Mouse (Mus musculus) regulatory T cell (primary cell): ENCODE measurements around the gene Bcl2l11.

Experiments
- in situ Hi-C: fragments of 300-600 bp; cut with MboI, MseI; formaldehyde crosslinking; loops from one replicate; pipeline ENCODE4 v1.15.1; 2025; ENCODE audit warnings: high pct_unique_total_duplicates

Gene Bcl2l11

DNA sequence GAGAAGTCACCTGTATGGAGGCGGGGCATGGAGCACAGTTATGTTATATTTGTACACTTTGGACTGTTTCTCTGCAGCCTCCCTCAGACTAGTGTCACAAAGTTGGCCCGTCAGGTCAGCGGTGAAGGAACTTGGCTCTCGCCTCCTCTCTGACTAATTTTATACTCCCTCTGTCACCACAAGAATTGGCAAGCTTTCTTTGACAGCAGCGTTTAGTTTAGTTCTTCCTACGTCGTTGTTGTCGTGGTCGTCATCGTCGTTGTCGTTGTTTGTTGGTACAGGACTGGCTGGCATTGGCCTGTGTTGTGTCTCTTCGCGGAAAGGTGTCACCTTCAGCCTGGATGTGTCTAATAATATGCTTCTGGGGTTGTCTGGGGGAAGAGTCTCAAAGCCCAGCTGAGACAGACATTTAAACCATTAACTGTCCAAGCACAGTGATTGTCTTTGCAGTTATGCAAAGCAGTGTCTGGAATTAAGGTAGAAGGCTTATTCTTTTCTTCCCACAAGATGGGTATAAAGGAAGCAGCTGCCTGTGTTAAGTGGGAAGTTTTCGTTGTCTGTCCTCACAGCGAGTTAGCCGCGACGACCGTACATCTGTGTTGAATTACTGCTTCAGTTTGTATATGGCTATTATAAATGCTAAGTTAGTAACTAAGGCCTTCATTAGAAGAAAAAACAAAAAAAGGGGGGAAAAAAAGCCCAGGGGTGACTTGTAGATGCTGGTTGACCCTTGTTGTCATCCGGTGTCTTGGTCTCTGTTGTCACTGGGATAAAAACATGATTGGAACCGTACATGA, 11.8 kb downstream of the Bcl2l11 start:
- in situ Hi-C loops: no loop called here

DNA sequence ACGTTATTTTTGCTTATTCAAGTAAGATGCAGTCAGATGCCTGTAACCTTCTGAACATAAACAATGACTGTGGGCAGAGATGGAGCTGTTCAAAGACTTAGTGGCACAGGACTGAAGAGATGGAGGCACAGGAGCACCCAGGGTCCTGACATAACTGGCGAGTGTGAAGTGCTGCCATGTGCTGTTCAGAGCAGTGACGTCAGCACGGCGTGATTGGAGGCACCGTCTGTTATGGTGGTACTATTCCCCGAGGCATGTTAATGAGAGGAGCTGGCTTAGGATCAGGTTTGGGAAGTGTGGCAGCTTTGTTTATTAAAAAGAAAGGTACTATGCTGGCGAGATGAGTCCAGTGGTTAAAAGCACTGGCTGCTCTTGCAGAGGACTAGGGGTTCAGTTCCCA, 13.1 kb downstream of the Bcl2l11 start:
- in situ Hi-C loops: no loop called here

DNA sequence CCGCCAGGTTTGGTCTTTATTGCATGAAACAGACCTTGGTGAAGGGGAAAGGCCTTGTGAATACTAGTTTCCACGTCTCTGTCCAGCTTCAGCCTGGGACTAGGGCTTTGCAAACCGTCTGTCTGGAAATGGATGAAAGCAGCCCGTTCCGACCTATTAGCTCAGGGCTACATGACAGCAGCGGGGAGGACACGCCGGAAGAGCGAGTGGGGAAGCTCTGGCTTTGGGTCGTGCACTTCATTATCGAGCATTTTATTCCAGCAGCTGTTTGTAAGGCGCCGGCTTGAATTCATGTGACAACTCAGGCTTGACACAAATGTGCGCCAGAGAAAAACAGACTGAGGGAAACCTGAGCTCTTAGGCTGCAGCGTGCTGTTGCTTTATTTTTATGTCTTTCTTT, 13.9 kb downstream of the Bcl2l11 start:
- in situ Hi-C loops: no loop called here

DNA sequence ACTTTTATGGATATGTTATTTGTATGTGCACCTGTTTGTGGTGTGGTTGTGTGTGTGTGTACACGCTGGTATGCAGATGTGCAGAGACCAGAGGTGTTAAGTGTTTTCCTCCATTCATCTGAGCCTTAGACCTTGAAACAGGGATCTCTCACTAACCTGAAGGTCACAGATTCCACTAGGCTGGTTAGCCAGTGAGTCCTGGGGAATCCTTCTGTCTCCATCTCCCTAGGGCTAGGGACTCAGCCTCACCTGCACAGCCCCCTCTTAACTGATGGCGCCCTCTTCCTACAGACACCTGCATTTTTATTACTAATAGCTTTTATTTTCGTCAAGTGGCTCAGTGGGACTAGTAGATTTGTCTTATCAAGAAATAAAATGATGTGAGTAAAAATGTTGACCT, 14.3 kb downstream of the Bcl2l11 start:
- in situ Hi-C loops: no loop called here

DNA sequence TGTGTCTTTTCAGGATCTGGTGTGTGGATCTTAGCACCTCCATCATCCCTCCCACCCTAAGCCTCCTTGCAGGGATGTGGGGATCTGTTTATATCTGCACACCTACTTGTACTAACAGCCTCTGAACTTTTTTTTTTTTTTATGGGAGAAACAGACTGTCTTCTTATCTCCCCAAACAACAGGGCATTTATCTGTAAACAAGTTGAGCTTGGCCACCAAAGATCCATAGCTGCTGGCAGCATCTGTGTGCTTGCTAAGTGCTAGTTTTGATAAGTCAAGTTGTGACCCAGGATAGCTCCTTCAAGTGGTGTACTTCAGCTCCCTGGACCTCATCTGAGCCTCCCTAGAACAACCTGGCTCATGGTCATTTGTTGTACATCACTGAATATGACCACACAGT, 18.2 kb downstream of the Bcl2l11 start:
- in situ Hi-C loops: no loop called here

DNA sequence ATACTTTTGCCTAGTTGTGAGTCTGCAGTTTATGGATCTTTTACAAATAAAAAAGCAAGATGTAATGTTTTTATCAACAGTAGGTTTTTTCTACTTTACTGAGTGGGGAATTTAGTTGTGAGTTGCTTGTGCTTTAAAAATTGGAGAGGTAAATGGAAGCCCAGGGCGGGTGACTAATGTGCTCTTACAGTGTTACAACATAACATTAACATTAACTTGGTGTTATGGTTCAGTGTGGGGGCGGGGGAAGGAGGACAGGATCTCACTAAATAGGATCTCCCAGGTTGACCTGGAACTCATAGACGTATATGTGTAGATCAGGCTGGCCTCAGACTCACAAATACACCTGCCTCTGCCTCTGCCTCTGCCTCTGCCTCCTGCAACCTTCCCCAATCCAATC, 19.6 kb downstream of the Bcl2l11 start:
- in situ Hi-C loops: no loop called here

DNA sequence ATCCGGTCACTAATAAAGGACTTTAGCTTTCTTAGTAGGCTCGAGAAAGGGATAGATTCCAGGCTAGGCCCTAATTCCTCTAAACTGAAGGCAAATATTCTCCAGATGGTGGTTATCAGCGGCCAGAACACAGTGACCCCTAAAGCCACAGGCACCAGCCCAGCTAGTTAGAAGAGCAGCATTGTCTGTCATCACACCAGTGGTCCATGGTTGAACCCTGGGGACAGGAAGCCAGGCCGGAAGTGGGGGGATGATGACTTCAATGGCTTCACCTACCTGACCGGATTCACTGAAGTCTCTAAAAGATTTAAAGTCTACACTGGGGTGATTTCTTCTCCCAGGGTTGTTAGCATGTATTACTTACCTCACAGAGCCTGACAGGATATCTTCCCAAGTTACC, 23.8 kb downstream of the Bcl2l11 start:
- in situ Hi-C loops: no loop called here

DNA sequence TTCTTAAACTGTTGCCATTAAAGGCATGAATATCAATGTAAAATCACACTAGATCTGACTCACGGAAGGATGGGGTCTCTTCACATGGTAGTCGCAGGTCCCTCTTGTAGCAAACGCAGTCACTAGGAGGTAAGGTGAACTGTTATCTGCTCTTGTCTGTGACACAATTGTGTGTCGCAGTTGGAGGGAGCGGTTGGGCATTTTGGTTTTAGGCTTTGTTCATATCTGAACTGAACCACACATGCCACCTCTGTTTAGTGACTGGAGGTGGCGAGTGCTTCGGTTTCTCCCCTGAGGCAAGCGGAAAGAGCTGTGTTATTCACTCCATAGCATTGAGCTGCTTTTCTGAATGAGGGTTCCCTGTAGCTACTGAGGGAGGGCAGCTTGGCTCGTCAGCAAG, 26.4 kb downstream of the Bcl2l11 start:
- in situ Hi-C loops: no loop called here

DNA sequence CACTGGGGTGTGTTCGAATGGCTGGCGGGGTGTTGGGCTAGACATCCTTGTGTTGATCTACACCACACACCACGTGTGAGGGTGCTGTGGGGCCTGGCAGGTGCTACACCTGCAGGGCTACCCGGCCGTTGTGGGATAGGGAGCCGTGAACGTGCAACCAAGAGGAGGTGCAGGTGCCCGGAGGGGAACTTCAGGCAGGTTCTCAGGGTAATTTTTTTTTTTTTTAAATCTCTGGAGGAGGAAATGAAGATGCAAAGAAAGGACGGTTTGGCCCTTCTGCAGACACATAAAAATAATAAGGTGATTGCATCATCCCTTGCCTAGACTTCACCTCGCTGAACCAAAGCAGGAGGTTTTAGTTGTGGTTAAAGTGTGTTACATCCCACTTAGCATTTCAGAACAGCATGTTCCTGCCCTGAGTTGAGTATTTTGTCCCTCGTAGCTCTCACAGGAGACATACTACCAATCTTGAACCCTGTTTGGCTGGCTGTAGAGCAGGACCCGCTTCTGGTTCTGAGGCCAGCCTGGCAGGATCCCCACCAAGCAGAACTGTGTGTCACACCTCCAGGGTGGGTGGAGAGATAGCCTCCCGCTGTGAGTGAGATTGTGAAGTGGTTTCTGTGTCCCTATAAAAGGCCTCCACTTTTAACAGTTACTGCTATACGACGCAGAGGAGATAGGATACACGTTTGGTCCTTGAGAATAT, 27.2 kb downstream of the Bcl2l11 start:
- in situ Hi-C loops: no loop called here

DNA sequence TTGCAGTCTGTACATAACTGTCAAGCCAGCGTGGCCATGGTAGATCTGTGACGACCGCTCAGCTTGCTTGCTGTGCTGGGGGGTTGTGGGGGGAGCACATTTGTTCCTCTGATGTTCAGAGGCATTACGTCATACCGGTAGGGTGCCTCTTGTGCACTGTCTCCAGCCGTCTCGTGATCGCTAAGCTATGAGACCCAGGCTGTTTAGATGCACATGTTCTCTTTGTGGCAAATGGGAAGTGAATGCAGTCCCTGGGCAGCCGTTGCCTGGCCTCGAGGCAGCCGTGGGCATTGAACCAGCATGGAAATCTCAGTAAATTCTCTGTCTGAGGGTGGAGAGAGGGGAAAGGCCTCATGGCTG, 27.7 kb downstream of the Bcl2l11 start:
- in situ Hi-C loops: no loop called here

DNA sequence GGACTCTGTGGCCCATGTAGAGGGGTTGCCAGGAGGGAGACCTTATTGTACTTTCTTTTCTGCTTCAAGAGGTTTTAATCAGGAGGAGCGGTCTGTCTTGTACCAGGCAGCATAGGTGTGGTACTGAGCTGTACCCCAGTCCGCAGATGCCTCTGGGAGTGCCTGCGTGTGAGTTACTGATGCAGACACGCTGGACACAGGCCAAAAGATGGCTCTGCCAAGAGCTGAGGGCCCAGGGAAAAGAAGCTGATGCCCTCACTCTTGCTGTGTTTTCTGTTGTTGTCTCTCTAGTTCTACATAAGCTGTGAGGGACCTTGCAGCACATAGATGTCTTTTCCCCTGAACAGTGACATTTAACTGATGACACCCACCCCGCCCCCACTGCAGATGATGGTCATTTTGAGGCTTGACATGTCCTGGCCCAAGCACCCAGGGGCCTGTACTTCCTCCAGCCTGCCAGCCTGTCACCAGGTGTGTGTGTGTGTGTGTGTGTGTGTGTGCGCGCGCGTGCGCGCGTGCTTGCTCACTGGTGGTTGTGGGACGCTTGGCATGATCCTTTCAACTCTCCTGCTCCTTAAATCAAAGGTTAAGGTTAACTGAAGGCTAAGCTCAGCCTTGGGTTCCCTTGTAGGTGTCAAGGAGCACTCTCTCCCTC, 29.7 kb downstream of the Bcl2l11 start:
- in situ Hi-C loops: no loop called here

DNA sequence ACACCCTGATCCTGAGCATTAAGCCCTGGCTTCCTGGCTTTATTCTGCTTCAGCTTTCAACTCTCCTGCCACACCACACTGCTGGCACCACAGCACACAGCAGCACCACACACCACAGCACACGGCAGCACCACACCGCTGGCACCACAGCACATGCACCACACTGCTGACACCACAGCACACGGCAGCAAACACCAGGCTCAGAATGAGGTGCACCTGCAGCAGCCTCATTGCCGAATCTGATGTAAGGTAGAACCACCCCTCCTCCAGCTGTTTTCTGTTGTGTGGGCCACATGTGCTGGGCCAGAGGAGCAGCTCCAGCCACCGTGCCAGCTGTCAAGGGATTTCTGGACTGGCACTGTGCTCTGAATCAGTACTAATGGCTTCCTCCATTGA, 30.2 kb downstream of the Bcl2l11 start:
- in situ Hi-C loops: no loop called here

DNA sequence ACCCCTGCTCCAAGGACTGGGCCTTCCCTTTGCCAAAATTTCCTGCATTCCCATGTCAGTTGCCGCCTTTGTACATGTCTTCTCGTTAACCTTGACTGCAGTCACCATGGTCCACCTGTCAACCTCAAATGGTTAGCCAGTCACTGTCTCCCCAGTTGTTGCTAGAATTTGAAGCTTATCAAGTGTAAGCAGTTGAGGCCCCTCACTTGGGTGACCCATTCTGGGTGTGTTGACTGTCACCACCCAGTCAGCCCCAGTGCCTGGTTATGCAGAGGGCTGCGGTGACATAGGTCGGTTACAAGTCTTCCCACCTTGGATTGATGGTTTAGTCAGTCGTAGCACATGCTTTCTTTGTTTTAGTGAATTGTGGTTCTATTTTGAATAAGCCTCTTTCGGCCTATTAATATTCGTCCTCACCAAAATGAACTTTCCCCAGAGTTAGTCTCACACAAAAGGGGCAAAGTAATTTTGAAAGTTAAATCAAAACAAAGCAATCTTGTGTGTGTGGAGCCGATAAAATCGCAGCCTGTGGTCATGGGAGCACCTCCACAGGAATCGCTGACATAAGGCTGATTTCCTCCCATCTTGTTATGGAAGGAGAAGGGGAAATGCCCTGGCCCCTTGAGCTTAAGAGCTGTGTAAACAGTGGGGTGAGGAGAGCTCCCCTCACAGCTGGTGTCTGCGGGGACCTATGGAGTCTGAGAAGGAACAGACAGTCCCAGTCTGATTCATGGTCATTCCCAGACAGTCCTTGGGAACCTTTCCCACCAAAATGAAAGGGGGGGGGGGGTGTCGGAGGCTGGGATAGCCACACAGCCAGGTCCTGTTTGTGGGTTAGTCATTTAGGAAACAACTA, 30.9 kb downstream of the Bcl2l11 start:
- in situ Hi-C loops: no loop called here

DNA sequence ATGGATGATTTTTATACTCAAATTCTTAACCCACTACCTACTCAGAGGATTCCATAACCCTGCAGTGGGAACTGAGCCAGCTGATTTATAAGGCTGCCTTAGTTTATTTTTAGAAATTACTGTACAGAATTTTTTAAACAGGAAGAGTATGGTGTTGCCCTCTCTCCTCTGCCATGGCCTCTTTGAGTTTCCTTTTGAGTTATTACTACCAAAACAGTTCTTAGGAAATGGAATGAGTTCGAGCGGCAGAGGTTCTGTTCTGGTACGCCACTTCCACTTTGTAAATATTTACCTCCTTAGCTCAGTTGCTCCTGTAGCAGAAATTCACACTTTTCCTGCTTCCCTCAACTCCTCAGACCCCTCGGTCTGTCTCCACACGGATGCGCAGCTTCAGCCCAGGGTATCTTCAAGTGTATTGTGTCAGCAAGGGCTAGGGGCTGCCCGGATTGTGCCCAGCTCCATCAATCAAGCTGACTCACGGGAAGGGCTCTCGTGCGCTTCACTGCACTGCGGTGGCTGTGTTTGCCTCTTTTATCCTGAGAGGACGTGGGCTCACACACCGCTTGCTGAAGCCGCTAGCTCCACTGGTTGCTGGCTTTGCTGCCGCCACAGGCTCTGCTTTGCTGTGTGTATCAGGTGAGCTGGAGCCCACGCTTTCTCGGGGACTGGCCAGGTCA, 33.0 kb downstream of the Bcl2l11 start:
- in situ Hi-C loops: no loop called here

DNA sequence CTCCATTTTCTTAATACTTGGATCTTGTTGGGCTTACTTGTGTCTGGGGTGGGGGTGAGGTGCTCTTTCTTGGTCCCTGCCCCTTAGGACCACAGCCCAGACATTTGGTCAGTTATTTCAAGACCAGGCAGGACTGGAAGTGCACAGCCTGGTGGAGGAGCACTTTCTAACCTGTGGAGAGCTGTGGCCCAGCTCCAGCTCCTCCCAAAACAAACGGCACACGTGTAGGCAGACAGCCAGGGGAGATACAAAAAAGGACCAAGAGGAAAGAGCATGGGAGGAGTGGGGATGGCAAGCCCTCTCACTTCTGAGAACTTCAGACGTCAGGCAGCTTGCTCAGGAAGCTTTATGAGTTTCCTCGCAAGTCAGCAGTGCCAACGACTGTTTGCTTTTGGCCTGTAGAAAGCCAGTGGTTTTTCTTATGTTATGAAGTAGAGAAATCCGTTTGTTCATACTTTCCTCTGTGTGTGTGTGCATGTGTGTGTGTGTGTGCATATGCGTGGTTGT, 33.8 kb downstream of the Bcl2l11 start:
- in situ Hi-C loops: no loop called here

DNA sequence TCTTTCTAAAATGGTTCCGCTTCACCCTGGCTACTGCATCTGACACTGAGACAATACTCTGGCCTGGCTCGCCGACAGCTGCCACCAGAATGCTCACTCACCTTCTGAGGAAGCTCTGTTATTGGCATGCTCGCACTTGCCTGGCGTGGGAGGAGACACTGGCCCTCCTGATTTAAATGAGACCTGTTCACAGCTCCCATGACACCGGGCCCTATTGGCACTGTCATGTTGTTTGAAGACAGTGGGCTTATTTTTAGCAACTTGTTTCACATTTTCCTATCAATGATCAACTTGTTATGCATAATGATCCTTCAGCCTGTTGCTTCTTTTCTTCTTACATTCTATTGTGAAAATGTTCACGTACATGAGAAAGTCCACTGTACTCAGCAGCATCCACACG, 37.3 kb downstream of the Bcl2l11 start:
- in situ Hi-C loops: no loop called here

DNA sequence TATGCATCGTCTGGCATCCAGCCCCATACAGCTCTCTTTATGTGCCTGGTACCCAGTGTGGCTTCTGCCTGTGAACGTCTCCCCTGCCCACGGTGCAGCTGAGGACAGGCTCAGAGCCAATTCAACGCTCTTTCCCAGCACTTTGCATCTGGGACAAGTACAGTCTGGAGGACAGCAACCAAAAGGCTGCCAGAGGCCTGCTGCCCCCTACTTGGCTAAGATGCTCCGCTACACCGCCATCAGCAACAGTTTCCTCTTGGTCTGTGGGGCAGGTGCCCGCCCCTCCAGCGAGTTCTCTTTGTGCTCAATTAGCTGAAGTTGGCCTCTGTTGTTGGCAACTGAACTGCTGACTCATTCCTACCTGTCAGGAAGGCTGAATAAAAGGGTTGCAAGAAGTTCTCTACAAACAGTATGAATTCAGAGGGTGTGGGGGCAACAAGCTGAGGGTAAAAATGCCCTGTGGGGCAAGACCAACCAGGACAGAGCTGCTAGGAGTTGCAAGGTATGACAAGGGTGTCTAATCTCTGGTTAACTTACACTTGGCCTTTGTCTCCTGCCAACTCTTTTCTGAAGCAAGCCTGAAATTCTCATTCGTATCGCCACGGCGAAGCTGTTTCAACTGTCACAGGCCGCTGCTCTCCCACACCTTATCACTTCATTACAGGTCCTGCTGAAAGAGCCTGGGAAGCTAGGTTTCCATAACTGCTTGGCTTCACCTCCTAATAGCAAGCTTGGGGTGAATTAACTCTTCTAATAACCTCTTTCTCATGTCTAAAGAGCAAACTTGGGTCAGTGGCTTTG, 41.0 kb downstream of the Bcl2l11 start:
- in situ Hi-C loops: no loop called here

DNA sequence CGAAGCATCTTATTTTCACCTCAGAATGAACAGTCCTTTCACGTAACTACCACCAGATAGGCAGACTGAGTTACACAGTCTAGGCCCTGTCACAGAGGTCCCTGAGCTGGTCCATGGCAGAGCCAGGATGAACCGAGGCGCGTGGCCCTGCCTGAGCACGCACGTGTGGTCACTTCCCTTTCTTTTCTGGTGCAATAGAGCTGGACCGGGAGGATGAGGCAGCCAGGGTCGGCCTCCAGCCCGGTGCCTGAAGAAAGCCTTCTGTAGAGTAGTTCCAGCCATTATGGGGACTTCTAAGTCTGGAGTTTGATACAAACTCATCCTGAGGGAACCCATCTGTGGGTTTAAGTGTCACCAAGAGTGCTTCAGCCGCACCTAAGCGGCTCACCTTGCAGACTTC, 42.1 kb downstream of the Bcl2l11 start:
- in situ Hi-C loops: no loop called here

DNA sequence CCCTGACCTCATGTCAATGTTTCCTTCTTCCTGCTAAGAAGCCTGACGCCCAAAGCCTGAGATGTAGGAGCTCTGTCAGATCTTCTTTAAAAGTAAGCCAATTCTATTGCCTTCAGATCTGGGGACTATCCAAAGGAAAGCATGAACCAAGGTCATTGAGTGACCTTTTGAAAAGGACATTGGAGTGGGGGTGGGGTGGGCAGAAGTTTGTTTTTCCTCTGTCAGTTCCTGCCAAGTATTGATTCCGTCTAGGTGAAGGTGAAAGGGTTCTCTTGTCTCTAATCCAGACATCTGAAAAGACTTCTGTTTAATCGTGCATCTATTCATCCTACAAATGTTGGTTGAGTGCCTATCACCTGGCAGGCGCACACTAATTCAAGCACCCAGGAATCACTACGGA, 43.6 kb downstream of the Bcl2l11 start:
- in situ Hi-C loops: no loop called here

DNA sequence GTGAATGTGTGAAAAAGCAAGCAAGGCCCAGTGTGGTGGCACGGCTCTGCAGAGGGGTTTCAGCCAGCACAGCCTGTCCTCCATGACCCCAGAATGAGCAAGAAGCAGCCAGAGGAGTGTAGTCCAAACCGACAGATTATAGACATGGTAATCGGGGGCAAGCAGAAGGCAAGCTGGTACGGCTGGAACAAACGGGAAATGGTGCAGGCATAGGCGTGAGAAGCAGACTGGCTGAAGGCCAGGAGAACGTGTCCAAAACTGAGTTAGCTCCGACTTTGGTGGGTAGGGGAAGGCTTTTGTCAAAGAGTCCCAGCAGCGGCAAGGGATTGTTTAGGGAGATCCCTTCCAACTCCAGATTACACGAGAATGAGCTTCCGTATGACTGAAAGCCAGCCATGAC, 44.1 kb downstream of the Bcl2l11 start:
- in situ Hi-C loops: no loop called here
